Mouse (Mus musculus) c-Kit-positive CD71-negative TER-119-negative erythroid progenitor cells, embryonic 14.5 days (primary cell): ENCODE results near the gene Plcb1.

Experiments
- DNase-seq: peaks from one replicate; pipeline ENCODE4 v3.0.0-alpha.2; 2013; ENCODE audit warnings: low read depth

The Plcb1 gene

DNA sequence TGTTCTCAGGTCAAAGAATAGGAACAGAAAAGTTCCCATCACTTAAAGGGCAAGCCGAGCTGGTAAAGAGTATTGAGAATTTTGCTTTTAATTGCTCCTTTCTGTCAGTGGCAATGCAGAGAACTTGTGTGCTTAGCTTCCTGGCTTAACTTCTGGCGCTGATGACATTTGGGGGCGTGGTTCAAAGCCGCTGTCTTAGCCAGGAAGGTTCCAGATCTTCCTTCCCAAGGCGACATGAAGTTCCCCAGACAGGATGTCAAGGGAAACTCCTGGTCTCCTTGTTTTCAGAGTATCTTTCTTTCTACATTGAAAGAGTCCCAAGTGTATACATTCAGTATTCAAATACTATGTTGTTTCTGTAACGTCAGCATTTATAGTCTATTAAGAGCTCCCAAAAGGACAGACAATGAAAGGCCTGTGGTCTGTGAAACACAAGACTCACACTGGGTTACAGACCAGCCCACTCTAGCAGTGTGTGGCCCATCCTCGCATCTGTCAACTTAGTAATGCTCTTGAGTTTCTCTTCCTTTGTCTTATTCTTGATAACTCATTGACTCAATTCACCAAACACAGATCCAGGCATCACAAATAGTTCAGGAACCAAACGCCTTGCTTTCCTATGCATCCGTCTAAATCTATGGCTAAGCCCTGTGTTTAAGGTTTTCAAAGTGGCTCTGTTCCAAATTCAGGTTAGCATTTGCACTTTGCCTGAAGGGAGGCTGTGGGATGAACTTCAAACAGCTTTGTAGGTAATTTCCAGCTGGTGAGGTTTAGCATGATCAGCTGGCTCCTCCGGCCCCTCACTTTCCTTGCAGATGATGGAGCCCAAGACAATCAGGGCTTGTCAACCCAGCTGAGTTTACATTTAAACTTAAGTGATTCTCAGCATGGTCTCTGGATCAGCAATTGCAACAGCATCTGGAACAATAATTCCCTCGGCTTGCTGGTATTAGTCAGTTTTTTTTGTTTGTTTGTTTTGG lies 418.6 kb downstream of the Plcb1 start:
- DNase-seq = no peak

DNA sequence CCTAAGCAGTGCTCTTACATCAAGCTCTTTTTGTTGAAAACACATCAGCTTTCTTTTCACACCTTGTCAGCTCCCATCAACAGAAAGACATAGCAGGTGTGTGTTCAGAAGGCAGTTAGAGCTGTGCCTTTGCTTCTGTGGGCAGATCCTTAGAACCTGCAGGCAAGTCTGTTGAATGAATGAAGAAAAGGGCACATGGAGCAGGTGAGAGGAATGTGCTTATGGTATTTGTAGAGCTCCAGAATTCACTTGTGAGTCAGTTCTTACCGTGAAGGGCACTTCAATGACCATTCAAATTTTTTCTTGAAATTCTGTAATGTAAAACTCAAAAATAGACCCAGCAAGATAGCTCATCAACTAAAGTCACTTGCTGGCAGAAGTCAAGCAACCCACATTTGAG lies 423.0 kb downstream of the Plcb1 start:
- no peak for DNase-seq

DNA sequence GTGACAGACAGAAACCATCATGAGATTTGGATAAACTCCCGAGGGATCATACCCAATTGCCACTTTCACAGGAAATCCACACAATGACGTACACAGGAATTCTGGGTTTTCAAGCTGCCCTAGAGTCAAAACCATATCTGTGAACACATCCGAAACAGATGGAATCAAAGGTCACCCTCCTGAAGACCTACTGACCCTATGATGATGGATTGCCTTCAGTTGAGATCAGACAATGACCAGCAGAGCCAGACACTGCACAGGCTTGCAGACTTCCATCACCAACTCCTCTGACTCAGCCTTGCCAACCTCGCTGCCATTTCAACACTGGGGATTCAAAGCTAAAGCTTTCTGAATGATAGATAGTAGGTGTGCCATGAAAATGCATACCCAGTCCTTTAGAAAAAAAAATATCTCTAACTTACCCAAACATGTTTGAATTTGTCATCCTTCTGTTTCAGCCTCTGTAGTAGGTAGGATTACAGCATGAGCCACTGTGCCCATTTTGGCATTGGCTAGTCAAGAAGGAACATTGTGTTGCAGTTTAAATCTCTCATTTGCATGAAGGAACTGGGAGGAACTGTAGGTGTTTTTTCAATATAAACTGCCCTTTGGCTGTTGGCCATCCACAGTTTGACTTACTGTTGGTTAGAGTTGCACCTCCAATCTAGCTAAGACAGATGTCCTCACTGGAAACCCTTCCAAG lies 429.0 kb downstream of the Plcb1 start:
- no peak for DNase-seq

DNA sequence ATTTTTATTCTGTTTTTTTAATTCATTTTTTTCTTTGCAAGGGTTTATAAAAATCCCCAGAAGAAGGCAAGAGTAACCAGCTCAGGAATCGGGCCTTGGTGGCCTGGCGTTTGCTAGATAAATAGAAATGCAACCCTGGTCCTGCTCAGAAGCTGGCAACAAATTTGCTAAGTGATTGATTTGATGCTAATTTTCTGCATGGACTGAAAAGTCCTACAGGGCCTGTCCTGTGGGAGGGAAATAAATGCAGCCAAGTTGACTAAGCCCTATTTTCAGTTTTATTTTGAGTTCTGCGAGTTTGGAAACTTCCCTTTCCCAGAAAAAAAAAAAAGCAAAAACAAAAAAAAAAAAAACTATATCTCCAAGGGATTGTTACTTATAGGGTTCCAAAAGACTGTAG lies 433.5 kb downstream of the Plcb1 start:
- no peak for DNase-seq

DNA sequence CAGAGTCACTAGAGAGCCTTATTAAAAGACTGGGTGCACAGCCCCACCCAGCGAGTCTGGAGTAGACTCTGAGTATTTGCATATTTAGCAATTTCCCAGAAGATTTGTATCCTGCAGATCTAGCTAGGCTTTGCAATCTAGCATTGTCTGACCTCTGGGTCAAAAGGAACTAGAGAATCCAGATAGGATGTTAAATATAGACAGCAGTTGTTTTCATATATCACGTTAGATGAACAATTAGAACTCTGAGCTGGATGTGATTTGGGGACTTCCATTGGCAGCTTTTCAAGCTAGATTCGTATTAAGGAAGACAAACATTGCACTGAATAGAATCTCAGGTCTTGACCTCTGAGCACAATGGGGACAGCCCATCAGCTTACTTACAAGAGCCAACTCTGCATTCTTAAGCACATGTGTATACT lies 439.7 kb downstream of the Plcb1 start:
- no peak for DNase-seq

DNA sequence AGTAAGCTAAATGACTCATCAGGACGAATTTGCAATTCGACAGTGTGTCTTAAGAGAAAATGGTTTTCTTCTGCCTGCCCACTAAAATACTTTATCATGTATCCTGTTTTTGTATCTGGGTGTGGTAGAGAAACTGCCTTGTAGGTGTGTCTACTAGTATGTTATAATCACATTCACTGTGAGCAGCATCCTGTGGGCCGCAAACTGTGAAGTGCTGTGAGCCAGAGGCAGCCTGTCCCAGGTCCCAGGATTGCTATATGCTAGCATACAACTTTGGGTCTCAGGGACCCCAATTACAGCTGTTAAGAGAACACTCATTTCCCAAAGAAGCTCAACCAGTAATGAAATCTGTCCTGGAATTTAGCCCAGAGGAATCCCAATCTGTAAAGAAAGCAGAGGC lies 444.4 kb downstream of the Plcb1 start:
- DNase-seq = no peak

DNA sequence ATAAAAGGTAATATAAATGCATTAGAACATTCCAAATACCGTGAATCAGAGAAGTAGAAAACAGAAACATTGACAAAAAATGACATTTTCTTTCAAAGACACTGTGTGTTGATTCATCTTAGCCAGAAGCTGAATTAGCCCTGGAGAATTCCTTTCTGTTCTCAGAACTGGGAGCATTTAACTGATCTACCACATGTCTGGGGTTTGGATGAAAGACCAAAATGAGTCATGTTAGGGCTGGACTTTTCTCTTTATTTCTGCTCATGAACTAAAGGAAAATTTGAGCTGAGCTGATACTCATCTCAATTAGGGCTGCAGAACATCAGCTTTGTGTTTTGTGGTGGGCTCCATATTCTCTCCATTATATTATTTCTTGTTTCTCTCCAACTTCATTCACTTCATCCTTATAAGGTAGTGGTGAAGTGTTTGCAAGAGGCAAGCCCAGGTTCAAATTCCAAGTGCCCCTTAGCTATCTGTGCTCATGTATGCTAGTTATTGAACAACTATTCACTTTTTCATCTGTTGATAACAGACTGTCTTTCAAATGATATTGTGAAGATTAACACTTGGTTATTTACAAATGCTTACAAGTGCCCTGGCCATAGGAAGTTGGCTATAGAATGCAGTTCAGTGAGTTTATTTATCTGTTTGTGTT lies 456.9 kb downstream of the Plcb1 start:
- no peak for DNase-seq

DNA sequence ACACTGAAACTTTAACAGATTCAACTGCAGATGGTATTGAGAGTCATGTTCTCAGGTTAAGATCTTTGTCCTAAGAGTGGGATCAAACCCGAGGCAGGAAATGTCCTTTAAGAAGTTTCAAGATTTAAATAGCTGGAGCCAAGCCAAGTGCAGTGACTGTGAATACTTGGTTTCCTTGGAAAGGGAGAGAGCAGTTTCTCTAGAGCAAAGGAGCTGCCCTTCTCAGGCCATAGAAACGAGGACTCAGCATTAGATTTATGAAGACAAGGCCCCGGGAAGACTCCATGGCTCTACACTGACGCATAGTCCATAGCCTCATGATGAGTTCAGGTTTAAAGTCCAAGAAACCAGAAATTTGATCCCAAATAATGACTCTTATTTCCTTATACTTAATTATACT lies 457.9 kb downstream of the Plcb1 start:
- no peak for DNase-seq

DNA sequence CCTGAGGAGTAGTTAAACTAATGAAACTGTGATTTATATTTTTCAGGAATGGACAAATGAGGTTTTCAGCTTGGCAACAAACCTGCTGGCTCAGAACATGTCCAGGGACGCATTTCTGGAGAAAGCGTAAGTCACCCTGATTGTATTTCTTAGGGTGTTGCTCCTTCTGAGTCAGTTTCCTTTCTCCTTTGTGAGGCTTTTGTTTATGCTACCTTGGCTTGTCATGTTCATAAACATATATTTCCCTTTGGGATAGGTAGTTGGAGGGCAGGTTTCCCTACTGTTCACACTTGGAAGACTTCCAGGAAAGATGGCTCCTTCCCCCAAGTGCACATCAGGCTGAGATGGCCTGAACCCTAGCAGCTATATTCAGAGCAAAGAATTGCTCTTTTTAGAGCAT lies 464.1 kb downstream of the Plcb1 start:
- DNase-seq = no peak

DNA sequence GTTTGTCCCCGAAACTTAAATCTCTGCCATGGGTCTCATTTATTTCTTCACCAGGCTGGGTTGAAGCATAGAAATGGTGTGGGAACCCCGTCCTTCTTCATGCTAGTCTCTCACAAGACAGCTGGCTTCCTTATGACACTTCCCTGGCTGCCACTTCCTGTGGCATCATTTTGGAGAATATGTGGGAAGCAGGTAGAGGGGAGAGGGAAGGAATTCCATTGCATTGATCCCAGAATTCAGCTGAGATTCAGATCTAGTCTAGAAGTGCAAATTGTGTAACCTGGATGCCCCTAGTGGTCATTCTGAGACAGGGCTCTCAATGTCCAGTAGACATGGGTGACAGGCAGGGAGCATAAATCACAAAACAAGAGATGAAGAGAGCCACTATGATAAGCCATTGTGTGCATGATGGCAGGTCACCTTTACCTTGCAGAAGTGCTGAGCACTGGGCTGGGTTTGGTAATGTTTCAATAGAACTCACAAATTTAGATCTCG lies 466.0 kb downstream of the Plcb1 start:
- no peak for DNase-seq

DNA sequence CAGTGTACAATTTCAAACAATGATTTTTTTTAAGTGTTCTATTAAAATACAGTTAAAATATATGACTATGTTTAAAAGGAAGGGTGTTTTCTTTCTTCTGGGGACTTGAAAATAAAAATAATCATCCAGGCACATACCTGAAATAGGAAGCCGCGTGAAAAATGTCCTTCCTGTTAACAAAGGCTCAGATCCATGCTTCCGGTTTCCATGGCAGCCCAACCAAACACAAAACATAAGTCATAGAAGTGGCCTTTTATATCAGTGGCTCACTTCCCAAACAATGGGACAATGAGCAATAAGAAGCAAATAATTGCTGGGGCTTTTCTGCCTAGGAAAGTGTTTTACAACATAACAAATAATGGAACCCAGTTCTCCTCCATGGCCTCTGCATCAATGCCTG lies 473.3 kb downstream of the Plcb1 start:
- DNase-seq = no peak

DNA sequence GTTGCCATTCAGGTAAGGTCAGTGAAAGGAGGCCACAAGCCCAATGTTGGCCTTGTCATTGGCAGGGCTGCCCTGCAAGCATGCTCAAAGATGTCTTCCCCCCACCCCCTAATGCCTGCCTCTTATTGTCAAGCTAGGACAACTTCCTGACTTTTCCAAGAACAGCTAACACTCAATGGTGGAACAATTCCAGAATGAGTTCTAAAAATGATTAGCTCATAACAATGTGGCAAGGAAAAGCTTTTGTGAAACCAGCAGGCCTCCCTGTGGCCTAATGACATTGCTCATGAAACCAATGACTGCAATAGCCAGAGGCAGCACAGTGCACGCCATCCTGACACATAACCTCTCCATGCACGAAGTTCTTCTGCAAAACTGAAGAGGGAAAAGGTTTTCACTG lies 478.1 kb downstream of the Plcb1 start:
- DNase-seq = no peak

DNA sequence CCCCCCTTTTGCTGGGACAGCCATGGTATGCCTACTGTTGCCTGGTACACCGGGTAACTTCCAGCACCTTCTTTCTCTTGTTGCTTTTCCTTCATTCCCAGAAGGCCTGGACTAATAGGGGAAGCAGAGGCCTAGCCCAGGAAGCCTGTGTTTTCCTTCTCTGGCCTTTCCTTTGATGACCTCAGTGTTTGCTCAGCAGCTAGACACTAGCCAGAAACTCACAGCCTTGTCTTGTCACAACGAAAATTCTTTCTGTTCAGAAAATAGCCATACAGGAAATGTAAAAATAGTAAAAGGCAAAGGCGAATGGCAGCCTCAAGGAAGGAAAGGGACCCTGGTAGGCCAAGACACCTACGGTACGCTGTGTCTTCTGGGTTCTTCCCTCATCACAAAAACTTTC lies 489.1 kb downstream of the Plcb1 start:
- no peak for DNase-seq

DNA sequence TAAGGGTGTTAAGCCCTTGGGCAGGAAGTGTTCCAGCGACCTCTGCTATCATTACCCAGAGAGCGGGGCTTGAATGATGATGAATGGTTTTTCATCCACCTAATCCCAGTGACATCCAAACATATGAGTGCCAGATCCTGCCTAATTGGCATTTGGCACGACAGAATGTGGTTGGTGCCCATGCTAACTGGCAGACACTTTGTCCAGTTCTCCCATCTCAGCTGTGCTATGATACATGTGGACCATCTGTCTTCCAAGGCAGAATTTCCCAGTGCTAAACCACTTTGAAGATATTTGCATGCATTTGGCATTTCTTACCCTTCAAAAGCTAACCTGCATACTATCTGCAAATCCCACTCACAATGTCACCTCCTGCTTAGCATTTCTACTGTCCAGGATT lies 492.6 kb downstream of the Plcb1 start:
- DNase-seq = no peak

DNA sequence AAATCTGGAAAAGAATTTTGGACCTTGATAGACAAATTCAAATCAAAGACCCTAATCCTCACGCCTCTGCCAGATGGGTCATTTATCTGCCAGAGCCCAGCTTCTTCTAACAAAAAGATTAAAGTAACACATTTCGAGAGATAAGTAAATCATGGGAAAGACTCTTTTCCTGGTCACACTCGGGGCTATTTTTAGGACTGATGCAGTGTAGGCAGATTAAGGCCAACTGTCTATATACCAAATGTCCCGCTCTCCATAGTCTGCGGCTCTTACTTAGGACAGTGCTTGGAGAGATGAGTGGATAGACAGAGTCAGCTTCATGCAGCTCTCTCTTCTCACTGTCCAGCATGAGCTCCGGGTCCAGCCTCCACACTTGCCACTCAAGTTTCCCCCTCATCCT lies 493.2 kb downstream of the Plcb1 start:
- no peak for DNase-seq

DNA sequence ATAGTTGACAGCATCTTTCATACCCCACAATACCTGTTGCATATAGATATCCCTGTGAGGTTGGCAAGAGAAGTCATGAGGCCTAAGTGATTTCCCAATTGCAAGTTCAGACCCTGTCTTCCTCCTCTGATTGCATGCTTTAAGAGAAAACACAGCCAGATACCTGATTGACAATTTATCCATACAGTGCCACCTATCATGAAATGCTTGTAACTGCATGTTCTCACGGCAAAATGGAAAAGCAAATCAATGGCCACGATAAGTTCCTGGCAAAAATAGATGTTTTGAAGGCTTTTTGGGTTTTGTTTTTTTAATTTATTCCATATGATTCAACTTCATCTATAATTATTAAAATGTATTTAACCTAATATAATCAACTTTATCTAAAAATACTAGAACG lies 497.9 kb downstream of the Plcb1 start:
- DNase-seq = no peak

DNA sequence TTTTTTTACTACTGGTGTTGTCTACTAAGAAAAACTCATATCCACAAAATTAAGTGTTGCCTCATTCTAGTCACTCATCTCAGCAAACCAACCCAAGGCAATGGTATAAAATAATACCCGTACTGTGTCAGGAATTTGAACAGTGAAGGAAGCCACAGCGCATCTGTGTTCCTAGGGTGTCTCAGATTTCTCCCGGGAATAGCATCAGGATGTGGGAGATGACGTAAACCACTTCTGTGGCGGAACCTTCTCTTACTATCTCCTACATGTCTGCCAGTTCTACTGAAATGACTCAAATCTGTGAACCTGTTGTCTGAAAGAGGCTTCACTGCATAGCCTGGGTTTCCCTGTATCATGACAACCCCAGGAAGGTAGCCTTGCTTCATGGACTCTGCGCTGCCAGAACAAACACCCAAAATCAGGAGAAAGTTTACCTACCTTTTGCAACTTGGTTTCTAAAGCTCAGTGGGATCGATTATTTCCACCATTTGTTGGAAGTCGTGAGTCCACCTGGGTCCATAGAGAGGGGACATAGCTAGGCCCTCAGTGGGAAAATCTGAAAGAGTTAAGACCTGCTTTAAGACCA lies 510.4 kb downstream of the Plcb1 start:
- no peak for DNase-seq

DNA sequence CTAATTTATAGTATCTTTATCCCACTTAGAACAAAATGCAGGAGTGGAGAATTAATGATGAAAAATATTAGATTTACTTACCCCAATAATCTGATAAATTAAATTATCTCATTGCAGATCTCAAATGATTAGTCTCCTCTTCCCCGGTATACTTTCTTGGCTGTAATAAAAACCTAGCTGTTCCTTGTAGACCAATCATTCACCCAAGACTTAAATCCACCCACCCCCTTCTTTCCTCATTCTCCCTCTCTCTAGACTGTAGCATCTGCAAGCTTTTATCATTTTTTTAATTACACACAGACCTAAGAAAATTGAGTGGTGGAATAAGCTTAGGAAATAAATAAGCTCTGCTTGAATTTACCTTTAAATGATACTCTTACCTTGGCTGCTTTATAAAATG lies 514.6 kb downstream of the Plcb1 start:
- no peak for DNase-seq

DNA sequence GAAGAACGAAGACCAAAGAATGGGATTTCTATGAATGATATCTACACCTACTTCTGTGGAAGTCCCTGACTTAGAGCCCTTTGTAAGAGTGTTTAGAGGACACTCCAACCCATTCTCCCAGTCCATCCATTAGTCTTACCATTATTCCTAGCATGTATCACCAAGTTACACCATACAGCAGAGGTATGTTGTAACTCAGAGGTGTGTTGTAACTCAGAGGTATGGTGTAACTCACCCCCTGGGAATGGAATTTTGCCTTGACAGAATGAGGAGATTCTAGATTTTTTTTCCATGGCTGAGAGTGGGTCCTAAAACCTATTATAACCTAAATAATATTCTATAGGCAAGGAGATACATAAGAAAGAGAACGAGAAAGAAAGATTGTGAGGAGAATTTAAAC lies 516.6 kb downstream of the Plcb1 start:
- DNase-seq = no peak

DNA sequence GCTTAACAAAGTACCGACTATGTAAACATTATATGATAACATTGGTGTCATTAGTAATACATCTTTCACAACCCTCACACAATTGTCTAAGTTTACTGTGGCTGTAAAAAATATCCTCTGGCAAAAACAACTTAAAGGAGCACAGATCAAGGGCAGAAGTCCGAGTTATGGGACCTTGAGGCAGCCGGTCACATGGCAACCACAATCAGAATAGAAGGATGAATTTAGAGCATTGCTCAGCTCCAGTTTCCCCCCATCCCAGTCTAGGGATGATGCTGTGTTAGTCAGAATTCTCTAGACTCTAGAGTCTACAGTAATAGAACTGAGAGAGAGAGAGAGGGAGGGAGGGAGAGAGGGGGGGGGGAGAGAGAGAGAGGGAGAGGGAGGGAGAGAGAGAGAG lies 519.3 kb downstream of the Plcb1 start:
- DNase-seq = no peak

DNA sequence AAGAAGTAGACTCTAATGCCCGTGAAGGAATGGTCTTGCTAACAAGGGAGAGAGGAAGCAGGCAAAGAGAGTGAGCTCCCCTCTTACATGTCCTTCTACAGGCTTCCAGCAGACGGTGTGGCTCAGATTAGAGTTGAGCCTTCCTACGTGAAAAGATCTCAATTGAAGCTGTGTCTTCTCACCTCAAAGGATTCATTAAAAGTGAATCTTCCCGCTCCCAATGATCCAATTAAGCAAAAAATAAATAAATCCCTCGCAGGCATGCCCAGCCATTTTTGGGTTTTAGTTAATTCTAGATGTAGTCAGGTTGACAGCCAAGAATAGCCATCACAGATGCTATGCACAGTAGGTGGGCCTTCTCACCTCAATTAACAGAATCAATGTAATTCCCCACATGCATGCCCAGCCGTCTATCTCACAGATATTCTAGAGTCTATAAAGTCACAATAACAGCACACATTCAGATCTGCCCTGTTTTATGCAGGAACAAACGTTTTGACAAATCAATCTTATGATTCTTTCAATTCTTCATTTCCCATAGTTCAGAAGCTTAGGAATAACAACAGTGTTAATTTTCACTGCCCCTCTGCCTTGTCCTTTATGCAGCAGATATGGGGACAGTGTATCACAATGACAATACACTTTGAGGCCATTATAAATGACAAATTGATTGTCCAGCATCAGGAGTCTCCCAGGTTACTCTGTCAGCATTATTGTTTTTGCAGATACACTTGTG lies 520.0 kb downstream of the Plcb1 start:
- no peak for DNase-seq

DNA sequence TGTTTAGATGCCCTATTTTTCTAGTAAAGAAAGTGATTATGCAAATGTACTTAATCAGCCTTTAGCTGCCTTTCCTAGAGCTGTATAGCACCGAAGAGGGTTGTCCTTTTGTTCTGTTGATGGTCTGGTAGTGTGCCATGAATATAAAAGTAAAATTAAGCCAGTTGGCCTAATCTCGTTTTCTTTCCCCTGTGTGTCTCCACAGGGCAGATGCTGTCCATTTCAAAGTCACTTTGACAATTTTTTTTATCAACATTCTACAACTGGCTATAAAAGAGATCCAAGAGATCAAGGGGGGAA lies 520.6 kb downstream of the Plcb1 start:
- DNase-seq = no peak
